Mouse (Mus musculus): ENCODE results near the gene Eloa.

- TF ChIP-seq POLR2A (IDR thresholded peaks at IDR 0.05; ENCODE audit: borderline replicate concordance, extremely low read depth, insufficient read depth, insufficient read length, poor library complexity, severe bottlenecking) (no peak), CTCF (IDR thresholded peaks at IDR 0.05; ENCODE audit: borderline replicate concordance, extremely low read depth, insufficient read depth, insufficient read length) (no peak)
Observed at GRCm38 (mm10) chr4:136004107-136004675, 17.4 kb downstream of the Eloa start.

All from brain, embryonic 14.5 days (tissue).